Mouse (Mus musculus) MEL (cell line): ENCODE measurements around the gene Pogz. TPM values are rescaled to one million over a fixed set of nuclear protein-coding genes. Genes with fewer than 3 reads are reported as not detected.

Experiments used
- DNase-seq: peaks from one replicate; pipeline ENCODE4 v3.0.0; 2011; ENCODE audit warnings: low read depth, low spot score
- H3K27ac ChIP-seq: 2 replicates; pipeline ENCODE4 v1.5.1; 2012; ENCODE audit warnings: low read depth, mild to moderate bottlenecking, control low read depth, low read length, moderate library complexity; ENCODE audit not compliant: control insufficient read depth
- H3K27me3 ChIP-seq, 2 experiments: fragments of 150-350 bp in 1 of 2; sonication (generic) in 1 of 2; 2 replicates each; pipeline ENCODE4 v1.6.1; 2012; ENCODE audit warnings: low read length in 2 of 2, mild to moderate bottlenecking in 2 of 2, improper control_type of control experiment in 1 of 2, moderate library complexity in 1 of 2; ENCODE audit not compliant: insufficient read depth in 2 of 2, control insufficient read depth in 1 of 2
- H3K36me3 ChIP-seq, 2 experiments: 2 replicates each; pipeline ENCODE4 v1.6.1; 2012 to 2014; ENCODE audit warnings: low read length in 2 of 2, improper control_type of control experiment in 1 of 2, inconsistent platforms in 1 of 2, mild to moderate bottlenecking in 1 of 2; ENCODE audit not compliant: insufficient read depth in 2 of 2, control insufficient read depth in 1 of 2
- H3K4me1 ChIP-seq, 2 experiments: fragments of 150-350 bp in 1 of 2; sonication (generic) in 1 of 2; 2 replicates each; pipeline ENCODE4 v1.6.1; 2012; ENCODE audit warnings: low read length in 2 of 2, improper control_type of control experiment in 1 of 2, mild to moderate bottlenecking in 1 of 2; ENCODE audit not compliant: insufficient read depth in 2 of 2, control insufficient read depth in 1 of 2
- H3K4me3 ChIP-seq, 2 experiments: fragments of 150-350 bp in 1 of 2; sonication (generic) in 1 of 2; 2 replicates each; pipeline ENCODE4 v1.5.1; 2012; ENCODE audit warnings: low read depth in 2 of 2, low read length in 2 of 2, mild to moderate bottlenecking in 2 of 2, moderate library complexity in 2 of 2, control low read depth in 1 of 2, improper control_type of control experiment in 1 of 2; ENCODE audit not compliant: control insufficient read depth in 1 of 2, insufficient read depth in 1 of 2
- H3K79me2 ChIP-seq: 2 replicates; pipeline ENCODE4 v1.6.1; 2012; ENCODE audit warnings: mild to moderate bottlenecking, low read length, moderate library complexity; ENCODE audit not compliant: control insufficient read depth, poor library complexity, insufficient read depth
- H3K9ac ChIP-seq: 2 replicates; pipeline ENCODE4 v1.6.1; 2012; ENCODE audit warnings: low read depth, mild to moderate bottlenecking, control low read depth, low read length, moderate library complexity; ENCODE audit not compliant: control insufficient read depth, poor library complexity, severe bottlenecking
- H3K9me3 ChIP-seq: fragments of 150-350 bp; sonication (generic); replicated peaks from 2 replicates; pipeline ENCODE4 v1.6.1; 2012; ENCODE audit warnings: mild to moderate bottlenecking, low read length, improper control_type of control experiment, moderate library complexity; ENCODE audit not compliant: insufficient read depth
- BHLHE40 ChIP-seq: IDR thresholded peaks from 2 replicates; pipeline ENCODE4 v1.6.1; 2012; ENCODE audit warnings: low read depth, mild to moderate bottlenecking, inconsistent platforms, low read length, improper control_type of control experiment, borderline replicate concordance
- CHD1 ChIP-seq: IDR thresholded peaks from 2 replicates; pipeline ENCODE4 v1.6.1; 2012; ENCODE audit warnings: low read depth, mild to moderate bottlenecking, inconsistent platforms, low read length, improper control_type of control experiment
- CHD2 ChIP-seq: IDR thresholded peaks from 2 replicates; pipeline ENCODE4 v1.6.1; 2011; ENCODE audit warnings: low read length, improper control_type of control experiment
- CTCF ChIP-seq, 3 experiments: IDR thresholded peaks in 2 of 3; conservative IDR thresholded peaks in 1 of 3; 2 replicates each; pipeline ENCODE4 v1.5.1; 2011 to 2012; ENCODE audit warnings: low read length in 3 of 3, low read depth in 2 of 3, mild to moderate bottlenecking in 2 of 3, improper control_type of control experiment in 1 of 3, inconsistent platforms in 1 of 3, mixed read lengths in 1 of 3, moderate library complexity in 1 of 3; ENCODE audit not compliant: control insufficient read depth in 1 of 3, insufficient read depth in 1 of 3, poor library complexity in 1 of 3, severe bottlenecking in 1 of 3
- ELF1 ChIP-seq: IDR thresholded peaks from 2 replicates; pipeline ENCODE4 v1.6.1; 2014; ENCODE audit warnings: low read depth, mild to moderate bottlenecking, inconsistent platforms, low read length, improper control_type of control experiment, moderate library complexity
- EP300 ChIP-seq, 2 experiments: IDR thresholded peaks; 2 replicates each; pipeline ENCODE4 v1.6.1; 2011; ENCODE audit warnings: improper control_type of control experiment in 2 of 2, low read length in 2 of 2, low read depth in 1 of 2, mild to moderate bottlenecking in 1 of 2
- ETS1 ChIP-seq: IDR thresholded peaks from 2 replicates; pipeline ENCODE4 v1.6.1; 2012; ENCODE audit warnings: low read depth, mild to moderate bottlenecking, inconsistent platforms, low read length, improper control_type of control experiment, moderate library complexity
- GABPA ChIP-seq: IDR thresholded peaks from 2 replicates; pipeline ENCODE4 v1.6.1; 2012; ENCODE audit warnings: low read depth, mild to moderate bottlenecking, inconsistent platforms, low read length, improper control_type of control experiment, moderate library complexity
- GATA1 ChIP-seq: IDR thresholded peaks from 2 replicates; pipeline ENCODE4 v1.6.1; 2011; ENCODE audit warnings: low read depth, low read length, improper control_type of control experiment
- HCFC1 ChIP-seq: IDR thresholded peaks from 2 replicates; pipeline ENCODE4 v1.6.1; 2012; ENCODE audit warnings: low read depth, mild to moderate bottlenecking, inconsistent platforms, low read length, improper control_type of control experiment, moderate library complexity
- JUND ChIP-seq: IDR thresholded peaks from 2 replicates; pipeline ENCODE4 v1.6.1; 2011; ENCODE audit warnings: low read depth, mild to moderate bottlenecking, improper control_type of control experiment, low read length
- MAFK ChIP-seq: IDR thresholded peaks from 2 replicates; pipeline ENCODE4 v1.6.1; 2011; ENCODE audit warnings: low read depth, mild to moderate bottlenecking, low read length, improper control_type of control experiment, borderline replicate concordance
- MAX ChIP-seq: IDR thresholded peaks from 2 replicates; pipeline ENCODE4 v1.6.1; 2011; ENCODE audit warnings: low read length, improper control_type of control experiment
- MAZ ChIP-seq: IDR thresholded peaks from 2 replicates; pipeline ENCODE4 v1.6.1; 2012; ENCODE audit warnings: low read depth, mild to moderate bottlenecking, inconsistent platforms, low read length, improper control_type of control experiment
- MEF2A ChIP-seq: IDR thresholded peaks from 2 replicates; pipeline ENCODE4 v1.6.1; 2014; ENCODE audit warnings: low read depth, mild to moderate bottlenecking, inconsistent platforms, low read length, improper control_type of control experiment; ENCODE audit not compliant: poor library complexity, insufficient replicate concordance, severe bottlenecking; ENCODE audit errors: extremely low read depth
- MXI1 ChIP-seq: IDR thresholded peaks from 2 replicates; pipeline ENCODE4 v1.6.1; 2011; ENCODE audit warnings: mild to moderate bottlenecking, low read depth, low read length, improper control_type of control experiment
- MYB ChIP-seq: IDR thresholded peaks from 2 replicates; pipeline ENCODE4 v1.6.1; 2011; ENCODE audit warnings: mild to moderate bottlenecking, low read depth, low read length, improper control_type of control experiment
- MYC ChIP-seq: IDR thresholded peaks from 2 replicates; pipeline ENCODE4 v1.6.1; 2011; ENCODE audit warnings: low read depth, mild to moderate bottlenecking, low read length, improper control_type of control experiment, moderate library complexity
- NELFE ChIP-seq: IDR thresholded peaks from 2 replicates; pipeline ENCODE4 v1.6.1; 2011; ENCODE audit warnings: low read depth, low read length, improper control_type of control experiment
- NRF1 ChIP-seq: IDR thresholded peaks from 2 replicates; pipeline ENCODE4 v1.6.1; 2014; ENCODE audit warnings: low read depth, mild to moderate bottlenecking, inconsistent platforms, low read length, improper control_type of control experiment, moderate library complexity; ENCODE audit not compliant: poor library complexity, insufficient read depth, severe bottlenecking
- POLR2A ChIP-seq, 2 experiments: IDR thresholded peaks; 2 replicates each; pipeline ENCODE4 v1.6.1; 2011 to 2012; ENCODE audit warnings: low read length in 2 of 2, mild to moderate bottlenecking in 2 of 2, control low read depth in 1 of 2, improper control_type of control experiment in 1 of 2, low read depth in 1 of 2, moderate library complexity in 1 of 2; ENCODE audit not compliant: control insufficient read depth in 1 of 2, insufficient read depth in 1 of 2, poor library complexity in 1 of 2
- POLR2AphosphoS5 ChIP-seq: IDR thresholded peaks from 2 replicates; pipeline ENCODE4 v1.6.1; 2012; ENCODE audit warnings: low read depth, borderline replicate concordance, mild to moderate bottlenecking, inconsistent platforms, low read length, moderate library complexity, mixed read lengths
- RAD21 ChIP-seq: IDR thresholded peaks from 2 replicates; pipeline ENCODE4 v1.6.1; 2011; ENCODE audit warnings: mild to moderate bottlenecking, low read depth, low read length, improper control_type of control experiment
- RCOR1 ChIP-seq: IDR thresholded peaks from 2 replicates; pipeline ENCODE4 v1.6.1; 2012; ENCODE audit warnings: low read depth, mild to moderate bottlenecking, inconsistent platforms, low read length, improper control_type of control experiment
- SIN3A ChIP-seq: IDR thresholded peaks from 2 replicates; pipeline ENCODE4 v1.6.1; 2012; ENCODE audit warnings: low read length, improper control_type of control experiment, inconsistent platforms
- SMC3 ChIP-seq: IDR thresholded peaks from 2 replicates; pipeline ENCODE4 v1.6.1; 2011; ENCODE audit warnings: low read depth, low read length, improper control_type of control experiment
- TAL1 ChIP-seq: IDR thresholded peaks from 2 replicates; pipeline ENCODE4 v1.6.1; 2012; ENCODE audit warnings: mild to moderate bottlenecking, inconsistent platforms, low read length, moderate library complexity, mixed read lengths
- TBP ChIP-seq: IDR thresholded peaks from 2 replicates; pipeline ENCODE4 v1.8.0; 2011; ENCODE audit warnings: low read depth, low read length, improper control_type of control experiment
- TCF12 ChIP-seq: IDR thresholded peaks from 2 replicates; pipeline ENCODE4 v1.6.1; 2014; ENCODE audit warnings: low read depth, mild to moderate bottlenecking, inconsistent platforms, low read length, improper control_type of control experiment, moderate library complexity
- UBTF ChIP-seq: IDR thresholded peaks from 2 replicates; pipeline ENCODE4 v1.6.1; 2012; ENCODE audit warnings: low read depth, mild to moderate bottlenecking, inconsistent platforms, low read length, improper control_type of control experiment, moderate library complexity, borderline replicate concordance; ENCODE audit not compliant: insufficient read depth
- USF1 ChIP-seq: IDR thresholded peaks from 2 replicates; pipeline ENCODE4 v1.6.1; 2014; ENCODE audit warnings: low read depth, mild to moderate bottlenecking, inconsistent platforms, low read length, improper control_type of control experiment, moderate library complexity
- USF2 ChIP-seq, 2 experiments: IDR thresholded peaks; 2 replicates each; pipeline ENCODE4 v1.6.1; 2011 to 2012; ENCODE audit warnings: improper control_type of control experiment in 2 of 2, low read length in 2 of 2, borderline replicate concordance in 1 of 2, inconsistent platforms in 1 of 2, low read depth in 1 of 2, mild to moderate bottlenecking in 1 of 2; ENCODE audit not compliant: insufficient read depth in 1 of 2
- ZKSCAN1 ChIP-seq: IDR thresholded peaks from 2 replicates; pipeline ENCODE4 v1.6.1; 2012; ENCODE audit warnings: low read depth, mild to moderate bottlenecking, inconsistent platforms, low read length, improper control_type of control experiment, moderate library complexity
- ZMIZ1 ChIP-seq: IDR thresholded peaks from 2 replicates; pipeline ENCODE4 v1.6.1; 2012; ENCODE audit warnings: low read depth, mild to moderate bottlenecking, inconsistent platforms, low read length, improper control_type of control experiment, moderate library complexity
- ZNF384 ChIP-seq: IDR thresholded peaks from 2 replicates; pipeline ENCODE4 v1.6.1; 2012; ENCODE audit warnings: low read depth, mild to moderate bottlenecking, inconsistent platforms, low read length, improper control_type of control experiment
- polyA plus RNA-seq, 2 experiments: library from polyadenylated mRNA; stranded (reverse) in 1 of 2; unstranded in 1 of 2; fragments of >175 nt in 1 of 2; fragments of >200 nt in 1 of 2; gene quantifications; 2 replicates each; pipeline versions ENCODE4 v1.2.1 to v1.2.4; 2012; ENCODE audit warnings: low replicate concordance in 2 of 2, low read depth in 1 of 2; ENCODE audit not compliant: insufficient read length in 2 of 2, insufficient read depth in 1 of 2, missing spikeins in 1 of 2
- total RNA-seq: library from RNA; depleted of rRNA; stranded (reverse); fragments of 300-350 nt; gene quantifications from 2 replicates; pipeline ENCODE4 v1.2.3, GENCODE M21; 2012

Pogz gene
- total and polyA plus RNA-seq, 3 experiments = 10.6 to 31.6 TPM; not detected in 1

DNA sequence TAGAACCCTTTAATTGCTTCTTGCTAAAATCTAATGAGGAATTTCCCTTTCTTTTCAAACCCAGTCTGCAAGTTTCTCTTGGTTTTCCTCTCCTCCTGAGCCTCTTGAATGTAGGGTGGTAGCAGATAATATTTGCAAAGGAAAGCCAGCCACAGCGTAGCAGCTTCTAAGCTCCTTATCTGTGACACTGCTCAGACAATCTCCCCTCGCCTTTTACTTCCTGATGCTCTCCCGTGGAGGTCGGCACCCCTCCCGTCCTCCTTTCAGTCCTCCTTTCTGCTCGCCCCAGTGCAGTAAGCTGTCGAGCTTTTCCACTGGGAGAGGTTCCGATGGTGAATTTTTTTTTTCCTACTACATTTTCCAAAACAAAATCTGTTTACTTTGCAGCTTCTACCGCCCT is 5.3 kb upstream of the Pogz start:
- no peak overlapping the region for H3K4me3 ChIP-seq
- TF ChIP-seq HCFC1 (no peak), JUND (no peak), TCF12 (no peak), SMC3 (no peak), CHD2 (no peak), POLR2A (IDR thresholded peaks at IDR 0.05; ENCODE audit: control insufficient read depth in 1 of 2, insufficient read depth in 1 of 2, low read depth in 1 of 2, low read length in 2 of 2, poor library complexity in 1 of 2) (no peak), NRF1 (no peak), ZKSCAN1 (no peak), POLR2AphosphoS5 (no peak), MEF2A (no peak), CHD1 (no peak), EP300 (IDR thresholded peaks at IDR 0.05; ENCODE audit: low read depth in 1 of 2, low read length in 2 of 2) (peak; percentile 38 to 48; a peak in 2 of 4 replicates), CTCF (IDR thresholded peaks at IDR 0.05 in 2 of 3, conservative IDR thresholded peaks at IDR 0.05 in 1 of 3; ENCODE audit: control insufficient read depth in 1 of 3, insufficient read depth in 1 of 3, low read depth in 2 of 3, low read length in 3 of 3, poor library complexity in 1 of 3, severe bottlenecking in 1 of 3) (no peak), RAD21 (no peak), ELF1 (no peak; the same call in 1 of the 2 replicates), GATA1 (peak; percentile 83), USF1 (no peak), MYB (no peak), ETS1 (no peak), MYC (no peak), TAL1 (no peak), UBTF (no peak), TBP (no peak), NELFE (no peak), ZMIZ1 (no peak), USF2 (IDR thresholded peaks at IDR 0.05; ENCODE audit: borderline replicate concordance in 1 of 2, insufficient read depth in 1 of 2, low read depth in 1 of 2, low read length in 2 of 2) (no peak), MAFK (no peak), ZNF384 (no peak), MAZ (no peak), RCOR1 (peak; percentile 56; the same call in 1 of the 2 replicates), MAX (no peak), GABPA (no peak), SIN3A (peak; percentile 31; the same call in 1 of the 2 replicates), MXI1 (no peak), BHLHE40 (no peak)
- H3K27me3 ChIP-seq = peaks cover 2 to 4% of the 10 kb centered on the region in 2 experiments; a peak in 2 of 4 replicates
- H3K9ac ChIP-seq = no peak overlapping the region
- peaks cover 3 to 13% of the 10 kb centered on the region in 2 experiments; a peak in 3 of 4 replicates for H3K4me1 ChIP-seq
- H3K79me2 ChIP-seq = no peaks in the 10 kb centered on the region
- H3K27ac ChIP-seq = no peak overlapping the region
- peak; percentile 63 for DNase-seq
- H3K9me3 ChIP-seq = no peaks in the 10 kb centered on the region
- peaks cover 0 to 10% of the 10 kb centered on the region in 2 experiments; a peak in 2 of 4 replicates for H3K36me3 ChIP-seq
